Mouse (Mus musculus) CD8-positive naive resting alpha-beta T cell, adult 2 months (primary cell): Measurements from ENCODE around the gene Rpl23.

Experiments
- DNase-seq, 2 experiments: peaks; one replicate each; pipeline ENCODE4 v3.0.0; 2022; ENCODE audit warnings: low read depth in 2 of 2, low spot score in 2 of 2

Gene Rpl23

GRCm38 (mm10) chr11:97813746-97814515, 31.7 kb upstream of the Rpl23 start:
- DNase-seq, result no peak

GRCm38 (mm10) chr11:97813085-97813484, 30.8 kb upstream of the Rpl23 start:
- no peak for DNase-seq

GRCm38 (mm10) chr11:97812491-97812921, 30.3 kb upstream of the Rpl23 start:
- DNase-seq, result no peak

- DNase-seq, result no peak
Observed at GRCm38 (mm10) chr11:97811569-97812362, 29.5 kb upstream of the Rpl23 start.

GRCm38 (mm10) chr11:97810970-97811369, 28.7 kb upstream of the Rpl23 start:
- no peak for DNase-seq

GRCm38 (mm10) chr11:97810356-97810755, 28.1 kb upstream of the Rpl23 start:
- peak; percentile 63 to 73 for DNase-seq

- no peak for DNase-seq
Observed at GRCm38 (mm10) chr11:97809235-97810121, 27.2 kb upstream of the Rpl23 start.

- DNase-seq, result no peak
Observed at GRCm38 (mm10) chr11:97808621-97809234, 26.5 kb upstream of the Rpl23 start.

- peak in 1 of 2 experiments; percentile 50 for DNase-seq
Observed at GRCm38 (mm10) chr11:97808093-97808492, 25.9 kb upstream of the Rpl23 start.

GRCm38 (mm10) chr11:97807626-97808025, 25.4 kb upstream of the Rpl23 start:
- DNase-seq, result no peak

GRCm38 (mm10) chr11:97806613-97806964, 24.4 kb upstream of the Rpl23 start:
- no peak for DNase-seq

- no peak for DNase-seq
Observed at GRCm38 (mm10) chr11:97805662-97806612, 23.7 kb upstream of the Rpl23 start.

- DNase-seq, result no peak
Observed at GRCm38 (mm10) chr11:97804841-97805661, 22.8 kb upstream of the Rpl23 start.

- no peak for DNase-seq
Observed at GRCm38 (mm10) chr11:97803847-97804246, 21.6 kb upstream of the Rpl23 start.

- DNase-seq, result no peak
Observed at GRCm38 (mm10) chr11:97802495-97802894, 20.3 kb upstream of the Rpl23 start.

- DNase-seq, result no peak
Observed at GRCm38 (mm10) chr11:97802194-97802470, 19.9 kb upstream of the Rpl23 start.

- no peak for DNase-seq
Observed at GRCm38 (mm10) chr11:97801409-97802193, 19.4 kb upstream of the Rpl23 start.

GRCm38 (mm10) chr11:97800691-97801408, 18.6 kb upstream of the Rpl23 start:
- DNase-seq, result peak in 1 of 2 experiments; percentile 23
